Mouse (Mus musculus) testis, adult 2 months (tissue): ENCODE measurements around the gene Aqp5. TPM values are rescaled to one million over a fixed set of nuclear protein-coding genes. Genes with fewer than 3 reads are reported as not detected.

Experiments
- H3K27ac ChIP-seq: fragments of 200-500 bp; 2 replicates; pipeline ENCODE4 v1.5.1; 2012; ENCODE audit warnings: low read depth, low read length; ENCODE audit not compliant: control insufficient read depth, insufficient read depth
- H3K27me3 ChIP-seq: fragments of 200-500 bp; 2 replicates; pipeline ENCODE4 v1.6.1; 2012; ENCODE audit warnings: mild to moderate bottlenecking, low read length, moderate library complexity; ENCODE audit not compliant: control insufficient read depth, insufficient read depth
- H3K36me3 ChIP-seq: fragments of 200-500 bp; 2 replicates; pipeline ENCODE4 v1.6.1; 2012; ENCODE audit warnings: mild to moderate bottlenecking, low read length; ENCODE audit not compliant: control insufficient read depth, insufficient read depth
- H3K4me1 ChIP-seq: fragments of 200-500 bp; 2 replicates; pipeline ENCODE4 v1.6.1; 2012; ENCODE audit warnings: low read length; ENCODE audit not compliant: control insufficient read depth, insufficient read depth
- H3K4me3 ChIP-seq: fragments of 200-500 bp; 2 replicates; pipeline ENCODE4 v1.5.1; 2012; ENCODE audit warnings: low read depth, mild to moderate bottlenecking, low read length, moderate library complexity, mixed read lengths; ENCODE audit not compliant: control insufficient read depth
- CTCF ChIP-seq: fragments of 200-500 bp; IDR thresholded peaks from 2 replicates; pipeline ENCODE4 v1.5.1; 2012; ENCODE audit warnings: low read depth, mild to moderate bottlenecking, inconsistent platforms, low read length, moderate library complexity; ENCODE audit not compliant: control insufficient read depth, insufficient read depth, insufficient replicate concordance
- POLR2A ChIP-seq: fragments of 200-500 bp; IDR thresholded peaks from 2 replicates; pipeline ENCODE4 v1.6.1; 2012; ENCODE audit warnings: low read depth, mild to moderate bottlenecking, inconsistent platforms, low read length, moderate library complexity; ENCODE audit not compliant: control insufficient read depth
- polyA plus RNA-seq: library from polyadenylated mRNA; depleted of rRNA; stranded (reverse); fragments of >200 nt; gene quantifications from 2 replicates; pipeline ENCODE4 v1.2.3, GENCODE M21; 2012

The Aqp5 gene
- polyA plus RNA-seq, 1 experiment, result 1.1 TPM

- TF ChIP-seq CTCF (no peak), POLR2A (no peak)
- Histone ChIP-seq H3K36me3 (no peaks in the 10 kb centered on the region), H3K27ac (no peak overlapping the region), H3K27me3 (no peaks in the 10 kb centered on the region), H3K4me3 (no peak overlapping the region), H3K4me1 (peaks cover 4% of the 10 kb centered on the region)
Observed at GRCm38 (mm10) chr15:99567371-99567770, 23.2 kb upstream of the Aqp5 start.

GRCm38 (mm10) chr15:99568682-99569081, 21.9 kb upstream of the Aqp5 start:
- no peaks in the 10 kb centered on the region for H3K36me3 ChIP-seq
- TF ChIP-seq POLR2A (no peak), CTCF (no peak)
- H3K27ac ChIP-seq, result no peak overlapping the region
- no peaks in the 10 kb centered on the region for H3K27me3 ChIP-seq
- no peak overlapping the region for H3K4me3 ChIP-seq
- H3K4me1 ChIP-seq, result peaks cover 4% of the 10 kb centered on the region

GRCm38 (mm10) chr15:99569123-99569522, 21.5 kb upstream of the Aqp5 start:
- Histone ChIP-seq H3K4me3 (no peak overlapping the region), H3K4me1 (peaks cover 4% of the 10 kb centered on the region), H3K27ac (no peak overlapping the region), H3K36me3 (no peaks in the 10 kb centered on the region), H3K27me3 (no peaks in the 10 kb centered on the region)
- TF ChIP-seq POLR2A (no peak), CTCF (no peak)

- peak within 1 kb of the TSS; percentile 25; the same call in 1 of the 2 replicates for H3K4me3 ChIP-seq
- H3K4me1 ChIP-seq, result peaks cover 11% of the 10 kb centered on the region
- no peaks in the 10 kb centered on the region for H3K27me3 ChIP-seq
- no peaks in the 10 kb centered on the region for H3K36me3 ChIP-seq
- peak within 1 kb of the TSS; percentile 62 for H3K27ac ChIP-seq
- TF ChIP-seq CTCF, result no peak
- TF ChIP-seq POLR2A, result no peak
Observed at GRCm38 (mm10) chr15:99578802-99579485, 11.6 kb upstream of the Aqp5 start, which contains the start of gene Aqp2. TSS of gene Aqp2 (plus strand) at chr15:99579055.

GRCm38 (mm10) chr15:99583463-99584344, 6.9 kb upstream of the Aqp5 start:
- H3K4me1 ChIP-seq, result peaks cover 19% of the 10 kb centered on the region

GRCm38 (mm10) chr15:99584407-99585202, 6.0 kb upstream of the Aqp5 start:
- TF ChIP-seq POLR2A (no peak), CTCF (no peak)
- Histone ChIP-seq H3K4me1 (peaks cover 13% of the 10 kb centered on the region), H3K27ac (no peak overlapping the region), H3K4me3 (no peak overlapping the region), H3K27me3 (no peaks in the 10 kb centered on the region), H3K36me3 (no peaks in the 10 kb centered on the region)

More at GRCm38 (mm10) chr15:99583463-99584344, 6.9 kb upstream of the Aqp5 start:
- Histone ChIP-seq H3K27me3 (no peaks in the 10 kb centered on the region), H3K36me3 (no peaks in the 10 kb centered on the region), H3K4me3 (no peak overlapping the region; the same call in 1 of the 2 replicates), H3K27ac (no peak overlapping the region)
- no peak for TF ChIP-seq POLR2A
- no peak for TF ChIP-seq CTCF
